Mouse (Mus musculus) brain, embryonic 14.5 days (tissue): ENCODE measurements around the gene Hbq1a.

Experiments used
- CTCF ChIP-seq: fragments of 200-500 bp; IDR thresholded peaks from 2 replicates; pipeline ENCODE4 v1.5.1; 2012; ENCODE audit warnings: inconsistent platforms, mild to moderate bottlenecking, moderate library complexity, borderline replicate concordance; ENCODE audit not compliant: insufficient read depth, insufficient read length; ENCODE audit errors: extremely low read depth
- POLR2A ChIP-seq: fragments of 200-500 bp; IDR thresholded peaks from 2 replicates; pipeline ENCODE4 v1.6.1; 2012; ENCODE audit warnings: mild to moderate bottlenecking, inconsistent platforms, borderline replicate concordance; ENCODE audit not compliant: poor library complexity, insufficient read depth, insufficient read length, severe bottlenecking; ENCODE audit errors: extremely low read depth

- TF ChIP-seq CTCF (no peak), POLR2A (no peak)
Observed at GRCm38 (mm10) chr11:32280646-32281045, 19.2 kb upstream of the Hbq1a start.
